Mouse (Mus musculus) stomach, embryonic 16.5 days (tissue): ENCODE data around the gene Dpep3. TPM values are rescaled to one million over a fixed set of nuclear protein-coding genes. Genes with fewer than 3 reads are reported as not detected.

Experiments
- ATAC-seq: fragments of 200-750 bp; cut with Nextera tagmentation; 2 replicates; pipeline ENCODE4 v1.8.0; 2017; ENCODE audit warnings: moderate number of reproducible peaks, moderate TSS enrichment; ENCODE audit not compliant: insufficient read depth, low FRiP score
- H3K27ac ChIP-seq: fragments of 300-500 bp; sonication (generic); 2 replicates; pipeline ENCODE4 v1.5.1; 2014; ENCODE audit warnings: low read length
- H3K27me3 ChIP-seq: fragments of 300-500 bp; sonication (generic); 2 replicates; pipeline ENCODE4 v1.6.1; 2014; ENCODE audit warnings: low read length, control low read depth, mixed read lengths; ENCODE audit not compliant: control insufficient read depth, insufficient read depth
- H3K36me3 ChIP-seq: fragments of 300-500 bp; sonication (generic); 2 replicates; pipeline ENCODE4 v1.6.1; 2014; ENCODE audit warnings: low read length; ENCODE audit not compliant: control insufficient read depth, insufficient read depth
- H3K4me1 ChIP-seq: fragments of 300-500 bp; sonication (generic); 2 replicates; pipeline ENCODE4 v1.6.1; 2014; ENCODE audit warnings: low read length, control low read depth, mixed read lengths; ENCODE audit not compliant: control insufficient read depth, insufficient read depth
- H3K4me2 ChIP-seq: fragments of 300-500 bp; sonication (generic); 2 replicates; pipeline ENCODE4 v1.6.1; 2014; ENCODE audit warnings: low read depth, low read length, mixed read lengths
- H3K4me3 ChIP-seq: fragments of 300-500 bp; sonication (generic); replicated peaks from 2 replicates; pipeline ENCODE4 v1.5.1; 2014; ENCODE audit warnings: mild to moderate bottlenecking, low read length
- H3K9ac ChIP-seq: fragments of 300-500 bp; sonication (generic); 2 replicates; pipeline ENCODE4 v1.6.1; 2014; ENCODE audit warnings: low read length
- H3K9me3 ChIP-seq: fragments of 300-500 bp; sonication (generic); replicated peaks from 2 replicates; pipeline ENCODE4 v1.6.1; 2016; ENCODE audit warnings: low read length, control low read depth; ENCODE audit not compliant: control insufficient read depth
- WGBS: fragments of 180-500 bp; shearing (Covaris S2); extraction: QIAGEN DNeasy Blood & Tissue Kit; methylation state at CpG from one replicate; pipeline ENCODE4 v1.1.7; 2014; 5-methylcytosine and 5-hydroxymethylcytosine counted together
- polyA plus RNA-seq: library from polyadenylated mRNA; unstranded; fragments of >200 nt; fragmentation: Nextera tagmentation; extraction: Ambion mirVana; gene quantifications from 2 replicates; pipeline ENCODE4 v1.2.1, GENCODE M21; 2015

Gene Dpep3
- polyA plus RNA-seq, 1 experiment from 2014 or later = not detected

DNA sequence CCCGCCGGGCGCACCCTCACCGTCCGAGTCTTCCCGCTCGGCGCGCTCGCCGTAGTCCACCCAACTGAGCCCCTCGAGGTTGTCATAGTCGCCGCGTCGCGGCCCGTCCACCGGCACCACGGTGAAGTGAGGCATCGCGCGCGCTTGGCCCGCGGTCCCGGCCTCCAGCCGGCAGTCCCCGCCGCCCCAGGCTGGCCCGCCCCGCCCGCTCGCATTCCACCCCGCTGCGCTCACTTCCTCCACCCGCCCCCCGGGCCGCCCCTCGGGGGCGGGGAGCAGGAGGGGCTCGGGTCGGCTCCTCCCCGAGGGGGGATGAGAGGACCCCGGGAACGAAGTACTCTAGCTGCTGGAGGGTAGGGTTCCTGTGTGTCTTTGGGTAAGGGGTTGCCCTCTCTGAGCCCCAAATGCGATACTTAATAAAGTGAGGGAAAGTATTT is 13.3 kb downstream of the Dpep3 start, which contains the start of gene Slc12a4:
Slc12a4 (minus strand) TSS at position 193 of the 437 bp plus-strand sequence.
- ATAC-seq = peak; percentile 94
- peak within 1 kb of the TSS; percentile 70 for H3K4me2 ChIP-seq
- H3K4me1 ChIP-seq = peaks cover 25% of the 10 kb centered on the region
- H3K9me3 ChIP-seq = no peaks in the 10 kb centered on the region
- peak within 1 kb of the TSS; percentile 85 for H3K4me3 ChIP-seq
- no peaks in the 10 kb centered on the region for H3K27me3 ChIP-seq
- WGBS = under 1% methylated on average over 46 of the region's 47 CpGs
- H3K9ac ChIP-seq = peak within 1 kb of the TSS; percentile 91
- H3K27ac ChIP-seq = peak within 1 kb of the TSS; percentile 96
- H3K36me3 ChIP-seq = no peaks in the 10 kb centered on the region

DNA sequence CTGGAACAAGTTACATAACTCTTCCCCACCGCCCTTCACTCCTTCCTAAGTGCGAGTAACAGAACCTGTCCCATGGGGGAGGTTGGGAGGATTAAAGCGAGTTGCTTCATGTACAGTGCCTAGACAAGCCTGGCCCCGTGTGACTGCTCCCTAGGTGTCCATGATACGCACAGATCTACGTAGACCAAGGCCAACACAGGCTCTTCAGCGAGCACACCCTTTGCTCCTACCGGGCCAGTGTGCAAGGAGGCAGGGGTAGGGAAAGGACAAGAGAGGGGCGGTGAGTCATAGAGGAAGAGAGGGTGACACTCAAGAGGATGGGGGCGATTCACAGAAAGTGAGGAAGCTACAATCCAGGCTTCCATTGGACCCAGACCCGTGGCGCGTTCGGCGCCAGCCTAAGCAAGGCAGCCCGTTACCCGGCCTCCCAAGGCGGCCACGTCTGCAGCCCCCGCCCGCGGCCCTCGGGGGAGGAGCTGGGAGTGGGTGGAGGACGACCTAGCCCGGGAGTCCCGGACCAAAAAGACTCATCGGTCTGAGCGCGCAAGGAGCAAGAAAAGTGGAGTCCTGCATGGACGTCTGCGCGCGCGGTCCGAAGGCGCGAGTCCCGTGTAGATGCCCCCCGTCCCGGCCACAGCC is 13.8 kb downstream of the Dpep3 start:
- no peaks in the 10 kb centered on the region for H3K27me3 ChIP-seq
- H3K9me3 ChIP-seq = no peaks in the 10 kb centered on the region
- peak overlapping the region; percentile 70 for H3K4me2 ChIP-seq
- WGBS = under 1% methylated on average over 40 of the region's 40 CpGs
- H3K4me3 ChIP-seq = peak overlapping the region; percentile 85
- peaks cover 25% of the 10 kb centered on the region for H3K4me1 ChIP-seq
- ATAC-seq = peak; percentile 74
- no peaks in the 10 kb centered on the region for H3K36me3 ChIP-seq
- peak overlapping the region; percentile 91 for H3K9ac ChIP-seq
- H3K27ac ChIP-seq = peak overlapping the region; percentile 96

DNA sequence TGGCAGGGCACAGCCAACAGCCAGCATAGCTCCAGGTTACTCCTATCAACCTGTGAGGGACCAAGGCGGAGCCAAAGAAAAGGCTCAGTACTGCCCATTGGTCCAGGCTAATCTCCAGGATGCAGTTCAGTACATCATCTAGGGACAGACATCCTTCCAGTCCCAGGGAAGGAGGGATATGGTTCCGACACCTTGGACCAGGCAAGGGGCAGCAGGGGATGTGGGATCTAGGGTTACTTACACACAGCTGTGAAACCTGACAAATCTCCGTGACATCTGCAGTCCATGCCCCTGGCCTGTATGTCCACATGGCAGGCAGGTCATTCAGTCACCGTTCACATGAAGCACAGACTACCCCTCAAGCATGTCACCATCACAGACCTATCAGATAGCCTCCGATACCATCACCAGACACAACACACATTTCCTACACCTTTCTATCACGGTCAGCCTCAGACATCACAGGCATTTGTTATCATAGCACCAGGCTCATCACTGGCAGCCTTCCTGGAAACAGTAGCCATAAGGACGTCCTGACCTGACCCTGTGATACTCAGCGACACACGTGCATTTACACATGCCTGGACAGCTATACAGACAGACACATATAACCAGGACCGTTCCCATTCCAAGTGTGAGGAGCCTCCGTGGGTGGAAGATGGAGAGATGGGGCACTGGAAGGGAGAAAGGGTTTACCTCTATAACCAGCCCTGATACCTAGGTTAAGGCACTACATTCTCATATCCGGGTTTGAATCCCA is 14.5 kb downstream of the Dpep3 start:
- ATAC-seq = no peak
- Histone ChIP-seq H3K4me2 (peak overlapping the region; percentile 70), H3K9ac (peak overlapping the region; percentile 91), H3K27ac (peak overlapping the region; percentile 96), H3K9me3 (no peaks in the 10 kb centered on the region), H3K36me3 (no peaks in the 10 kb centered on the region), H3K27me3 (no peaks in the 10 kb centered on the region), H3K4me3 (peak overlapping the region; percentile 85), H3K4me1 (peaks cover 30% of the 10 kb centered on the region)
- WGBS = 52% methylated on average over 12 of the region's 12 CpGs

DNA sequence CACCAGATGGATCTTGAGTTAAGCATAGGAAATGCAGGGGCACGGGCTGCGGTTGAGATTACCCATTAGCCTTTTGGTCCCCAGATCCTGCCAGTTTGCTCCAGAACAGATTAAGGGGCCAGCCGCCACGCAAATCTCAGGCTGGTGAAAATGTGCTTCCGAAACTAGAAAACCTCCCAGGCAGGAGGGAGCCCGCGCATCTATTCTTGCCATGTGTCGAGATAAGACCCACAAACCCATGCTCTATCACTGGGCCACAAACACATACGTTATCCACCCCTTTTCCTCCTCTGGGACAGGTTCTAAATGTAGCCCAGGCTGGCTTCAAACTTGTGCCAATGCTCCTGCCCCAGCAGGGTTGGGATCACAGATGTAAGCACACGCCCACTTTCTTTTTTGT is 17.7 kb downstream of the Dpep3 start:
- no peak for ATAC-seq
- WGBS = 88% methylated on average over 10 of the region's 10 CpGs

DNA sequence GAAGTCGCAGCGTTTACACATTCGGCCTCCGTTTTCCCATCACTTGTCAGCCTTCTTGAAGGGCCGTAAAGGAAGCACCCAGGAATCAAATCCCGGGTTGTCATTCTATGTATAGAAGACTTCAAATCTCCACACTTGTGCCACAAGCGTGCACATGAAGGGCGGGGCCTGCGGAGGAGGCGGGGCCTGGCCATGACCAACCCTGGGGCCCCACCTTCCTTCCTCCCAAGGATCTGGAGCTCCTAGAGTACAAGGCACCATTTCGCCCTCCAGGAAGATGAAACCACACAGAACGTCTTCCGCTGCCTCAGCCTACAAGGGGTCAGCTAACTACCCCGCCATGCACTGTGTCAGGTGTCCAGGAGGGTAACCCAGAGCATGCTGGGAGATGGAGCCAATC is 18.1 kb downstream of the Dpep3 start:
- H3K9me3 ChIP-seq = no peaks in the 10 kb centered on the region
- H3K4me1 ChIP-seq = peaks cover 24% of the 10 kb centered on the region
- H3K36me3 ChIP-seq = no peaks in the 10 kb centered on the region; the same call in 1 of the 2 replicates
- WGBS = 73% methylated on average over 14 of the region's 14 CpGs
- no peak overlapping the region for H3K9ac ChIP-seq
- no peak for ATAC-seq
- no peak overlapping the region for H3K4me2 ChIP-seq
- H3K27ac ChIP-seq = no peak overlapping the region
- H3K27me3 ChIP-seq = no peaks in the 10 kb centered on the region
- H3K4me3 ChIP-seq = no peak overlapping the region

More for the DNA sequence above, 17.7 kb downstream of the Dpep3 start:
- H3K9ac ChIP-seq = no peak overlapping the region
- H3K36me3 ChIP-seq = no peaks in the 10 kb centered on the region; the same call in 1 of the 2 replicates
- H3K4me2 ChIP-seq = no peak overlapping the region
- H3K4me1 ChIP-seq = peaks cover 28% of the 10 kb centered on the region
- H3K9me3 ChIP-seq = no peaks in the 10 kb centered on the region
- no peaks in the 10 kb centered on the region for H3K27me3 ChIP-seq
- no peak overlapping the region for H3K27ac ChIP-seq
- no peak overlapping the region for H3K4me3 ChIP-seq

DNA sequence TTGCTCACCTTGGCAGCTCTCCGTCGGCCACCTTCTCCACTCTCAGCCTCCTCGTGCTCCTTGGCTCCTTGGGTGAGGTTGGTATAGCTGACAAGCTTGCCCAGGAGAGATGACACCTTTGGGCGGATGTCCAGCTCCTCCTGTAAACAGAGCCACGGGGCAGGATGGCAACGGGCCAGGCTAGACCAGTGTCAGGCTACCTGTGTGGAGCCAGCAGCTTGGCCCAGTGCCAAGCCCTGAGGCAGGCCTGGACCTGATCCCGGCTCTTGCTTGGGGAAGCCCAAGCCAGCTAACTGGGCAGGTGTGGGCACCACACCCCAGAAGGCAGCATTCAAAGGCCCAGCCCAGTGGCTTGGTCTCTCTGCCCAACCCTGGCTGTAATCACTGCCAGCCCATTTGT is 19.9 kb downstream of the Dpep3 start:
- ATAC-seq = peak; percentile 85; the same call in 1 of the 2 replicates
- 55% methylated on average over 7 of the region's 7 CpGs for WGBS
- H3K27me3 ChIP-seq = no peaks in the 10 kb centered on the region
- H3K9ac ChIP-seq = no peak overlapping the region
- no peaks in the 10 kb centered on the region for H3K9me3 ChIP-seq
- H3K27ac ChIP-seq = peak overlapping the region; percentile 11; the same call in 1 of the 2 replicates
- no peak overlapping the region for H3K4me2 ChIP-seq
- H3K4me3 ChIP-seq = no peak overlapping the region
- peaks cover 4% of the 10 kb centered on the region; the same call in 1 of the 2 replicates for H3K36me3 ChIP-seq
- H3K4me1 ChIP-seq = peaks cover 17% of the 10 kb centered on the region

DNA sequence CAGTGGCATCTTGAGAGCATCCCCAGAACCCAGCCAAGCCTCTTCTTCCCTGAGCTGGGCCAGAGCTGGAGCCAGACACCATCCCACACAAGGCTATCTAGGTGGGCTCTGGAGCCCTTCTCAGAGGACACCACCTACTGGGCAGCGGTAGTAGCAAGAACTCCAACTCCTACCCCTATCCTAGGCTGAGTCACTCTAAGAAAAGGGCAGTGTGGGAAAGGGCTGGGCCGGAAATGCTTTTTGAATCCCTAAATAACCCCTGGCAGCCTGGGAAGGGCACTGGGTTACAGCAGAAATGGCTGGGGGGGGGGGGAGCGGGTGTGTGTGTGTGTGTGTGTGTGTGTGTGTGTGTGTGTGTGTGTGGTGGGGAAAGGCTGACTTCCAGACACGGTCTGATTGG is 21.4 kb downstream of the Dpep3 start:
- Histone ChIP-seq H3K9ac (no peak overlapping the region), H3K4me1 (peaks cover 11% of the 10 kb centered on the region; the same call in 1 of the 2 replicates), H3K36me3 (peaks cover 4% of the 10 kb centered on the region; the same call in 1 of the 2 replicates), H3K27me3 (no peaks in the 10 kb centered on the region), H3K4me3 (no peak overlapping the region), H3K27ac (no peak overlapping the region), H3K9me3 (no peaks in the 10 kb centered on the region), H3K4me2 (no peak overlapping the region)
- 54% methylated on average over 3 of the region's 4 CpGs for WGBS
- ATAC-seq = no peak

DNA sequence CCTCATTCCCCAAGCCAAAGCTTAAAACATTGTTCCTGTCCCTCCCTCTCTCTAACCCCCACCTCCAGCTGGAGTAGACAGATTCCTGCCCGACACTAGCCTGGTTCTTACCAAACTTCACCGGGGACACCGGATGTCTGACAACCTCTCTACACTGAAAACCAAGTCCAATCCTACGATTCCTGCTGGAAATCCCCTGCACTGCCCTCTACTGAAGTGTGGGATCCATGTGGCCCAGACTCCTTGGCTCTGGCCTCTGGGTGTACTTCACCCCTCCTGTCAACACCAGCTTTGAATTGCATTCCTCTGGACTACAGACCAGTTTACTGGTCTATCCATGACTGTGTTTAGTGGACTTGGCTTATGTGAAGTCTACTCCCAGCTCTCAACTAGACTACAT is 22.7 kb downstream of the Dpep3 start:
- Histone ChIP-seq H3K27me3 (no peaks in the 10 kb centered on the region), H3K9ac (no peak overlapping the region), H3K4me1 (peaks cover 11% of the 10 kb centered on the region; the same call in 1 of the 2 replicates), H3K36me3 (peaks cover 4% of the 10 kb centered on the region; the same call in 1 of the 2 replicates), H3K27ac (no peak overlapping the region), H3K4me2 (no peak overlapping the region), H3K4me3 (no peak overlapping the region), H3K9me3 (no peaks in the 10 kb centered on the region)
- 89% methylated on average over 4 of the region's 4 CpGs for WGBS
- ATAC-seq = no peak
